Mouse (Mus musculus): Measurements from ENCODE around the gene Tmed4. TPM values are rescaled to one million over a fixed set of nuclear protein-coding genes. Genes with fewer than 3 reads are reported as not detected.

Tmed4 gene
- polyA plus RNA-seq, 1 experiment from 2014 or later = 154 TPM

GRCm38 (mm10) chr11:6224541-6225229 is 50.0 kb downstream of the Tmed4 start:
- no peak overlapping the region for H3K27ac ChIP-seq (ENCODE audit: low read depth, low read length)
- no peaks in the 10 kb centered on the region for H3K27me3 ChIP-seq (ENCODE audit: control insufficient read depth, insufficient read depth, low read length)
- H3K9ac ChIP-seq (ENCODE audit: low read length) = no peak overlapping the region
- no peak for ATAC-seq (ENCODE audit: insufficient read depth, low FRiP score, low TSS enrichment)
- WGBS = 80% methylated on average over 14 of the region's 14 CpGs
- no peaks in the 10 kb centered on the region for H3K4me1 ChIP-seq (ENCODE audit: control insufficient read depth, insufficient read depth, low read length)
- DNase-seq (ENCODE audit: low spot score) = no peak
- H3K36me3 ChIP-seq (ENCODE audit: control insufficient read depth, insufficient read depth, low read length) = no peaks in the 10 kb centered on the region
- H3K4me3 ChIP-seq (ENCODE audit: low read depth, low read length) = no peak overlapping the region
- no peaks in the 10 kb centered on the region for H3K9me3 ChIP-seq (ENCODE audit: control insufficient read depth, low read length)
- H3K4me2 ChIP-seq (ENCODE audit: low read depth) = no peak overlapping the region

GRCm38 (mm10) chr11:6222187-6222586 is 52.5 kb downstream of the Tmed4 start:
- DNase-seq (ENCODE audit: low spot score) (no peak), ATAC-seq (ENCODE audit: insufficient read depth, low FRiP score, low TSS enrichment) (no peak)
- 95% methylated on average over 10 of the region's 10 CpGs for WGBS
- Histone ChIP-seq H3K9ac (ENCODE audit: low read length) (no peak overlapping the region), H3K9me3 (ENCODE audit: control insufficient read depth, low read length) (no peaks in the 10 kb centered on the region), H3K4me2 (ENCODE audit: low read depth) (no peak overlapping the region), H3K27me3 (ENCODE audit: control insufficient read depth, insufficient read depth, low read length) (no peaks in the 10 kb centered on the region), H3K27ac (ENCODE audit: low read depth, low read length) (no peak overlapping the region), H3K4me3 (ENCODE audit: low read depth, low read length) (no peak overlapping the region), H3K4me1 (ENCODE audit: control insufficient read depth, insufficient read depth, low read length) (no peaks in the 10 kb centered on the region), H3K36me3 (ENCODE audit: control insufficient read depth, insufficient read depth, low read length) (no peaks in the 10 kb centered on the region)

Other genes with a start within 250 kb of the Tmed4 start
- 5.9 and 6.5 TPM in 2 replicates for gene Camk2b, start 208.5 kb downstream of the Tmed4 start, polyA plus RNA-seq (2014; fragmentation: Nextera tagmentation; extraction: Ambion mirVana)
- 0.58 and 0.70 TPM in 2 replicates for gene A730071L15Rik, start 74.8 kb downstream of the Tmed4 start, polyA plus RNA-seq (2014; fragmentation: Nextera tagmentation; extraction: Ambion mirVana)
- gene Nudcd3, start 74.5 kb downstream of the Tmed4 start, polyA plus RNA-seq (2014; fragmentation: Nextera tagmentation; extraction: Ambion mirVana) = 50.9 and 52.0 TPM in 2 replicates
- not detected in 2 replicates for gene Npc1l1, start 44.7 kb downstream of the Tmed4 start, polyA plus RNA-seq (2014; fragmentation: Nextera tagmentation; extraction: Ambion mirVana)
- 105 and 107 TPM in 2 replicates for gene Ddx56, start 7.1 kb downstream of the Tmed4 start, polyA plus RNA-seq (2014; fragmentation: Nextera tagmentation; extraction: Ambion mirVana)
- gene Ogdh, start 16.8 kb upstream of the Tmed4 start, polyA plus RNA-seq (2014; fragmentation: Nextera tagmentation; extraction: Ambion mirVana) = 93.0 and 104 TPM in 2 replicates
- gene Zmiz2, start 114.2 kb upstream of the Tmed4 start, polyA plus RNA-seq (2014; fragmentation: Nextera tagmentation; extraction: Ambion mirVana) = 23.4 and 25.4 TPM in 2 replicates
- gene Ppia, start 140.6 kb upstream of the Tmed4 start, polyA plus RNA-seq (2014; fragmentation: Nextera tagmentation; extraction: Ambion mirVana) = 4,780 and 5,005 TPM in 2 replicates
- gene H2afv, start 169.6 kb upstream of the Tmed4 start, polyA plus RNA-seq (2014; fragmentation: Nextera tagmentation; extraction: Ambion mirVana) = 762 and 797 TPM in 2 replicates
- gene Purb, start 201.0 kb upstream of the Tmed4 start, polyA plus RNA-seq (2014; fragmentation: Nextera tagmentation; extraction: Ambion mirVana) = 12.9 and 13.9 TPM in 2 replicates
- 0.81 and 0.85 TPM in 2 replicates for gene Myo1g, start 246.1 kb upstream of the Tmed4 start, polyA plus RNA-seq (2014; fragmentation: Nextera tagmentation; extraction: Ambion mirVana)

Measured in neural tube, embryonic 11.5 days (tissue).